Mouse (Mus musculus) heart, postnatal 25 days (tissue): Measurements from ENCODE around the gene Slc45a3. TPM values are rescaled to one million over a fixed set of nuclear protein-coding genes. Genes with fewer than 3 reads are reported as not detected.

Source experiments
- DNase-seq: peaks from one replicate; pipeline ENCODE4 v3.0.0; 2022; ENCODE audit warnings: low spot score
- intact Hi-C: fragments of 180-260 bp; cut with DNase I; formaldehyde crosslinking; loops from one replicate; pipeline ENCODE4 v1.15.1; 2025
- total RNA-seq, 2 experiments: library from RNA; stranded (reverse); gene quantifications; 2 replicates each; pipeline ENCODE4 v1.2.3; 2021

Gene Slc45a3
- total RNA-seq, 2 experiments from 2014 or later = 3.8 to 5.2 TPM

GRCm38 (mm10) chr1:132011785-132012184 is 49.0 kb downstream of the Slc45a3 start:
- DNase-seq = no peak
- intact Hi-C loops = no loop called here

GRCm38 (mm10) chr1:132012861-132013260 is 50.1 kb downstream of the Slc45a3 start:
- DNase-seq = no peak
- intact Hi-C loops = no loop called here

DNA sequence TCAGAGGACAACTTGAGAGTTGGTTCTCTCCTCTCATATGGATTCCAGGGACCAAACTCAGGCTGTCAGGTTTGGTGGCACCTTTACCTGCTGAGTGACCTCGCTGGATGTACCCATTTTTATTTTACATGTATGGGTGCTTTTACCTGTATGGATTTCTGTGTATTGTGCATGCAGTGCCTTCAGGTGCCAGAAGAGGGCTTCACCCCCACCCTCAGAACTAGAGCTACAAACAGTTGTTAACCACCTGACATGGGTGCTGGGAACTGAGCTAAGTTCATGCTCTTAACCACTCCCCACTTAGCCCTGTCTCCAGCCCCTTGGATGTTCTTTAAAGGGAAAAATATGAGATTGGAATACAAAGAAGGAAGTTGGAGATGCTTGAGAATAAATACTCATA is 52.0 kb downstream of the Slc45a3 start:
- no peak for DNase-seq
- intact Hi-C loops = no loop called here

DNA sequence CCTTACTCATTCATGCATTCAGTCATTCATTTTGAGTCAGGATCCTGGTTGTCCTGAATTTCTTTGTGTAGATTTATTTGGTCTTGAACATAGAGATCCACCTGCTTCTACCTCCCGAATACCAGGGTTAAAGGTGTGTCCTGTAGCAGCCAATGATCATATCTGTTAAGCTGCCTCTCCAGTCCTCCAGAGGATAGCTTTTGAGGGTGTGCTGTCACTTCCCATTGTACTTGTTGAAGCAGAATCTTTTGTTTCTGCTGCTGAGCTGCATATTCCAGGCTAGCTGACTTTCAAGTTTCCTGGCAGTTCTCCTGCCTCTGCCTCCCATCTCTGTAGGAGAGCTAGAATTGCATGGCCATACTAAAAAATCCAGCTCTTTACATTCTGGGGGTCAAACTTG is 53.9 kb downstream of the Slc45a3 start:
- intact Hi-C loops = no loop called here

DNA sequence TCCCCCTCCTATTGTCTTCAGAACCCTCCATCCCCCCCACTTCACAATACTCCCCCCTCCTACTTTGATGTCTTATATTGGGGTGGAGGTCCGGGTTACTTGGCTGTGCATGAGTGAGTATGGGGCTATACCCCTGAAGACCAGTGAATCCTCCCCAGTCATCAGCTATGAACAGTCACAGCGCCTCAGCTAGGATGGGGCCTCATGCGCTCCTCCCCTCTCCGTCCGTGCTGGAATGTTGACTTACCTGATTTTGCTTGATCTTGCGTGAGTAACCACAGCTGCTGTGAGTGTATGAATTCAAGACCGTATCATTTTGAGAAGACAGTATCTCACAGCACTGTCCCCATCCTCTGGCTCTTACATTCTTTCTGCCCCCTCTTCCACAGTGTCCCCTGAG is 57.1 kb downstream of the Slc45a3 start:
- intact Hi-C loops = no loop called here
- DNase-seq = no peak

More for the DNA sequence above, 53.9 kb downstream of the Slc45a3 start:
- DNase-seq = no peak

- no peak for DNase-seq
These were observed 59.3 kb downstream of the Slc45a3 start for GRCm38 (mm10) chr1:132022107-132022506.

DNA sequence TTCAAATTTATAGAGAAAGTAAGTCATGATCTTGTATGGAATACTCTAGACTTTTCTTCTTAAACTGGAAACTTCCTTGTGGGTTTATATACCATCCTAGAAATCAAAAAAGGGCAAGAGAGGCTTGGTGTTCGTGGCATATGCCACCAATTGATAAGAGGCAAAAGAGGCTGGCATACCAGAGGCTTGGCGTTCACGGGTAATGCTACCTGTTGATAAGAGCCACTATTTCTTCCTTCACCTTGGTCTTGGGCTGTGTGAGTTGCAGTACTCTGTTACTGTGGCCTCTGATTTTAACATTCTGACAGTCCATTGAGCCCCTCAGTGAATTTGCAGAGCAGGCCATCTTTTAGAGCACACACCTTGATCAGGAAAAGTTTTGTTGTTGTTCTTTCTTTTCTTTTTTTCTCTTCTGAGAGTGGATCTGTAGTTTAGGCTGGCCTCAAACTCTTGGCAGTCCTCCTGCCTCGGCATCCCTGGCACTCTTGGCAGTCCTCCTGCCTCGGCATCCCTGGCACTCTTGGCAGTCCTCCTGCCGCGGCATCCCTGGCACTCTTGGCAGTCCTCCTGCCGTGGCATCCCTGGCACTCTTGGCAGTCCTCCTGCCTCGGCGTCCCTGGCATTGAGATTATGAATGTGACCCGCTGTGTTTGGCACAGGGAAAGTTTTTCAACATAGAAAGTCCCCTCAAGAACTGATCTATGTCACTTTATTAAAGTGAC is 64.3 kb downstream of the Slc45a3 start:
- intact Hi-C loops = no loop called here
- no peak for DNase-seq

More at GRCm38 (mm10) chr1:132022107-132022506, 59.3 kb downstream of the Slc45a3 start:
- intact Hi-C loops = no loop called here

- intact Hi-C loops = no loop called here
These were observed 65.2 kb downstream of the Slc45a3 start for GRCm38 (mm10) chr1:132027978-132028377.

GRCm38 (mm10) chr1:132028413-132028812 is 65.6 kb downstream of the Slc45a3 start:
- intact Hi-C loops = no loop called here
- DNase-seq = no peak

More at GRCm38 (mm10) chr1:132027978-132028377, 65.2 kb downstream of the Slc45a3 start:
- DNase-seq = no peak

DNA sequence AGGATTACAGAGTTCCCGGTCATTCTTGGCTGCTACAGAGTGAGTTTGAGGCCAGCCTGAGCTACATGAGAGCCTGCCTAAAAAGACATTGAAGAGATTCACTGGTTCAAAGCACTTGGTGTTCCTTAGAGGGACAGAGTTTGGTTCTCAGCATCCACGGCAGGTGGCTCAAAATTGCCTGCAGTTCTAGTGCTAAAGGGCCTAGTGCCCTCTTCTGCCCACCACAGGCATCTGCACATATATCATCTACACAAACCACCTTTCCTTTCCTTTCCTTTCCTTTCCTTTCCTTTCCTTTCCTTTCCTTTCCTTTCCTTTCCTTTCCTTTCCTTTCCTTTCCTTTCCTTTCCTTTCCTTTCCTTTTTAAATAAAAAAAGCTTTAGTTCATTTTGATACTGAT is 67.8 kb downstream of the Slc45a3 start:
- DNase-seq = no peak
- intact Hi-C loops = no loop called here

- intact Hi-C loops = no loop called here
- DNase-seq = no peak
These were observed 69.4 kb downstream of the Slc45a3 start for GRCm38 (mm10) chr1:132032172-132032571.

Other genes with a start within 250 kb of the Slc45a3 start
- gene Slc26a9, start 218.9 kb upstream of the Slc45a3 start, total RNA-seq = not detected
- gene Pm20d1, start 165.6 kb upstream of the Slc45a3 start, total RNA-seq = 1 to 10 TPM; 3.1 to 5.1 TPM
- 10 to 100 TPM; 52.4 to 61.4 TPM for gene Slc41a1, start 135.5 kb upstream of the Slc45a3 start, total RNA-seq
- gene Rab29, start 95.7 kb upstream of the Slc45a3 start, total RNA-seq = 10 to 100 TPM; 11.8 to 12.8 TPM
- 10 to 100 TPM; 58.4 to 59.1 TPM for gene Nucks1, start 52.4 kb upstream of the Slc45a3 start, total RNA-seq
- gene Elk4, start 44.6 kb downstream of the Slc45a3 start, total RNA-seq = 10 to 100 TPM; 87.2 to 87.5 TPM
- gene Mfsd4a, start 105.1 kb downstream of the Slc45a3 start, total RNA-seq = 1 to 10 TPM; 1.3 to 1.6 TPM
- gene Cdk18, start 176.7 kb downstream of the Slc45a3 start, total RNA-seq = 10 to 100 TPM; 10.9 to 12.0 TPM
- gene Lemd1, start 228.5 kb downstream of the Slc45a3 start, total RNA-seq = not detected
- gene AC124108.1, start 228.5 kb downstream of the Slc45a3 start, total RNA-seq = not detected